Mouse (Mus musculus): Measurements from ENCODE around the gene Ccm2. TPM values are rescaled to one million over a fixed set of nuclear protein-coding genes. Genes with fewer than 3 reads are reported as not detected.

Gene Ccm2
- polyA plus RNA-seq, 1 experiment = 24.8 TPM

- Histone ChIP-seq H3K36me3 (replicated peaks; ENCODE audit: low read length) (peaks cover 96% of the 10 kb centered on the region), H3K9me3 (no peaks in the 10 kb centered on the region), H3K27me3 (replicated peaks) (no peaks in the 10 kb centered on the region), H3K4me1 (peaks cover 65% of the 10 kb centered on the region), H3K4me3 (replicated peaks) (no peak overlapping the region)
- TF ChIP-seq FLI1 (IDR thresholded peaks at IDR 0.05; ENCODE audit: low read length) (no peak), GATA1 (IDR thresholded peaks at IDR 0.05; ENCODE audit: borderline replicate concordance, low read length) (no peak)
These were observed 44.4 kb downstream of the Ccm2 start for GRCm38 (mm10) chr11:6590933-6591675.

DNA sequence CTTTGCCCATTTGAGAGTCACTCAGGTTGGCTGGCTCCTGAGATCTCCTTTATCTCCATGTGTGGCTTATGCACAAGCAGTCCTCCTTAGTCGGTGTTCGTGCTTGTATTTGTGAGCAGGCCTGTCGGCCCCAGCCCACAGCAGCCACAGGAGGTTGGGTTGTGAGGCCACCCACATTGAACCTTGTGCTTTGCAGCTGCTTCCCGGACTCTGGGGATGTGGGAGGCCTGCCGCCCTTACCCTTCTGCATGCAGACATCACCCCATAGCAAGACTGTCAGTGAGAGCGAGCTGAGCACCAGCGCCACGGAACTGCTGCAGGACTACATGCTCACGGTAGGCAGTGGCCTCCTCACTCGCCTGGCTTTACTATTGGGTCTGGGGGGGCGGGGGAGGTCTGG, 46.7 kb downstream of the Ccm2 start:
- peaks cover 98% of the 10 kb centered on the region for H3K36me3 ChIP-seq (replicated peaks; ENCODE audit: low read length)
- no peaks in the 10 kb centered on the region for H3K27me3 ChIP-seq (replicated peaks)
- TF ChIP-seq FLI1 (IDR thresholded peaks at IDR 0.05; ENCODE audit: low read length) (no peak), GATA1 (IDR thresholded peaks at IDR 0.05; ENCODE audit: borderline replicate concordance, low read length) (no peak)
- H3K4me3 ChIP-seq (replicated peaks) = no peak overlapping the region
- H3K4me1 ChIP-seq = peaks cover 52% of the 10 kb centered on the region
- H3K9me3 ChIP-seq = no peaks in the 10 kb centered on the region

DNA sequence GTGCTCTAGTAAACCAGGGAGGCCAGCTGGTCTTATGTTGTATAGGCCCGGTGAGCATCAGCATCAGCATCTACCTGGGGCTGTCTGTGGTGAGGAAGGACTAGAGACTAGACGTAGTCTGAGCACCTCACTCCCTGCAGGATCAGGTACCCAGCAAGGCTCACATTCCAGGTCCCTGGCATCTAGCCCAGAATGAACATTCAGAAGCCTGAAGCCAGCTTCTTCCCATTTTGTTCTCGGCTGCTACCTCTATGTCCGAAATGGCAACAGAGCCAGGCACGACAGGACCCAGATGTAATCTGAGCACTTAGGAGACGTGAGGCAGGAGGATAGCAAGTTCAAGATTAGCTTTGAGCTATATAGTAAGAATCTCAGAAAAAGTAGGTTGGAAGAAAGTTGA, 48.2 kb downstream of the Ccm2 start:
- Histone ChIP-seq H3K4me1 (peaks cover 42% of the 10 kb centered on the region), H3K4me3 (replicated peaks) (no peak overlapping the region), H3K27me3 (replicated peaks) (no peaks in the 10 kb centered on the region), H3K36me3 (replicated peaks; ENCODE audit: low read length) (peaks cover 98% of the 10 kb centered on the region), H3K9me3 (no peaks in the 10 kb centered on the region)
- TF ChIP-seq GATA1 (IDR thresholded peaks at IDR 0.05; ENCODE audit: borderline replicate concordance, low read length) = no peak
- no peak for TF ChIP-seq FLI1 (IDR thresholded peaks at IDR 0.05; ENCODE audit: low read length)

DNA sequence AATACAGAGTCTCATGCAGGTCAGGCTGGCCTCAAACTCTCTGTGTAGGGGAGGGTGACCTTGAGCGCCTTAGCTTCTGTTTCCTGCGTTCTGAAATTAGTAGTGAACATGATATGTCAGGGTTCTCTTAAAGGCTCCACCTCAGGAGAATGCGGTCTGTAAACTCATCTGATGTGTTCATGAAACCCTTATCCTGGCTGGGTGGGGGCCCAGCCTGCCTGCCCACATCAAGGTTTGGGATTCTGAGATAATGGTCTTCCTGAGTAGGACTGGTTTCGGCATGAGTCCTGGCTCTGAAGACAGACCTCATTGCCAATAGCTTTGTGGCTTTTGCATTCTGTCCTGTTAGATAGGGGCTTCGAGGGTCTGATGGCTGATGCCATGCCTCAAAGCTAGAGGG, 48.7 kb downstream of the Ccm2 start:
- TF ChIP-seq GATA1 (IDR thresholded peaks at IDR 0.05; ENCODE audit: borderline replicate concordance, low read length) (no peak), FLI1 (IDR thresholded peaks at IDR 0.05; ENCODE audit: low read length) (no peak)
- H3K4me3 ChIP-seq (replicated peaks) = no peak overlapping the region
- H3K4me1 ChIP-seq = peaks cover 42% of the 10 kb centered on the region
- no peaks in the 10 kb centered on the region for H3K27me3 ChIP-seq (replicated peaks)
- peaks cover 98% of the 10 kb centered on the region for H3K36me3 ChIP-seq (replicated peaks; ENCODE audit: low read length)
- no peaks in the 10 kb centered on the region for H3K9me3 ChIP-seq

DNA sequence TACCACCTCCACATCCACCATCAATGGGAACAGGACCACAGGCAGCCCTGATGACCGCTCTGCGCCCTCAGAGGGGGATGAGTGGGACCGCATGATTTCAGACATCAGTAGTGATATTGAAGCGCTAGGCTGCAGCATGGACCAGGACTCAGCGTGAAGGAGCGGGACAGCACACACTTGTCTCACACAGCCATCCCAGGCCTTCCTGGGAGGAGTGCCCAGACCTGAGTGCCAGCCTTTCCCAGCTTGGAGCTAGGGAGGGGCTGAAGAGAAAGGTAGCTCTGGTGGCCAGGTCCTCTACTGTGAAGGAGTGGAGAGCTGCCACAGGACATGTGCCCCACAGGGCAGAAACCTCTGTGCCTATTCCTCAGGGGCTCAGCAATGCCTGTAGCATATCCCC, 49.5 kb downstream of the Ccm2 start:
- Histone ChIP-seq H3K9me3 (no peaks in the 10 kb centered on the region), H3K4me1 (peaks cover 40% of the 10 kb centered on the region), H3K4me3 (replicated peaks) (no peak overlapping the region), H3K36me3 (replicated peaks; ENCODE audit: low read length) (peaks cover 97% of the 10 kb centered on the region), H3K27me3 (replicated peaks) (no peaks in the 10 kb centered on the region)
- TF ChIP-seq FLI1 (IDR thresholded peaks at IDR 0.05; ENCODE audit: low read length) (no peak), GATA1 (IDR thresholded peaks at IDR 0.05; ENCODE audit: borderline replicate concordance, low read length) (no peak)

DNA sequence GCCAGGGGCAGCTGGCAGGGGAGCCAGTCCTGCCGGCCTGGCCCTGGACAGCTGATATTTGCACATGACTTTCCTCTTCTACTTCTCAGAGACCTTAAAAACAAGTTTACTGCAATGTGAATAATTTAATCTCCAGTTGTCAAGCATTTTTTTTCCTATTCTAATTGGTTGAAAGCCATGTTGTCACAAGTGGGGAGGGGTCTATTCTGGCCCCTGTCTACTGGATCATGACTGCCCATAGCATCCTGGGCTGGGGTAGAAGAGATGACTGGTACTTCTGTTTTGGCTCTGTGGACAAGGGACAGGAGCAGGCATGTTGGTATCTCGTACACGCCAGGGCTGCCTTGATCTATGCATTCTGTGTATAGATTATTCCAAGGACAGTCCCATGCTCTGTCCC, 49.9 kb downstream of the Ccm2 start:
- no peak for TF ChIP-seq FLI1 (IDR thresholded peaks at IDR 0.05; ENCODE audit: low read length)
- no peak for TF ChIP-seq GATA1 (IDR thresholded peaks at IDR 0.05; ENCODE audit: borderline replicate concordance, low read length)
- no peak overlapping the region for H3K4me3 ChIP-seq (replicated peaks)
- H3K36me3 ChIP-seq (replicated peaks; ENCODE audit: low read length) = peaks cover 96% of the 10 kb centered on the region
- no peaks in the 10 kb centered on the region for H3K9me3 ChIP-seq
- H3K27me3 ChIP-seq (replicated peaks) = peaks cover 1% of the 10 kb centered on the region
- H3K4me1 ChIP-seq = peaks cover 41% of the 10 kb centered on the region

DNA sequence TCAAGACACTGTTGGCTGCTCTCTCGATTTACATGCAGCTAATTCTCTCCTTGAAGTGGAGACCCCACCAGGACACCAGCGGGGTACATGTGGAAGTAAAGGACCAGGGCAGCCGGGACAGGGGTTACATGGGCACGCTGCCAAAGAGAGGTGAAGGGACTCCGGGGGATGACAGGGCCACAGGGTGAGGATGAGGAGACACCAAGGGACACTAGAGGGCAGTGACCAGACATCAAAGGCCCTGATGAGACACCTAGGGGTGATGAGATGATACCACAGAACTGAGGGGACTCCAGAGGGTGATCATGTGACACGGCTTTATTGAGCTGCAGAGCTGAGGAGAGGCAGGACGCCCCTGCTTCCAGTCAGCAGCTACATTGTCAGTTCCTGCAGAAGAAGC, 50.8 kb downstream of the Ccm2 start:
- Histone ChIP-seq H3K4me3 (replicated peaks) (no peak overlapping the region), H3K27me3 (replicated peaks) (peaks cover 9% of the 10 kb centered on the region), H3K9me3 (no peaks in the 10 kb centered on the region), H3K4me1 (peaks cover 49% of the 10 kb centered on the region), H3K36me3 (replicated peaks; ENCODE audit: low read length) (peaks cover 90% of the 10 kb centered on the region)
- no peak for TF ChIP-seq FLI1 (IDR thresholded peaks at IDR 0.05; ENCODE audit: low read length)
- no peak for TF ChIP-seq GATA1 (IDR thresholded peaks at IDR 0.05; ENCODE audit: borderline replicate concordance, low read length)

DNA sequence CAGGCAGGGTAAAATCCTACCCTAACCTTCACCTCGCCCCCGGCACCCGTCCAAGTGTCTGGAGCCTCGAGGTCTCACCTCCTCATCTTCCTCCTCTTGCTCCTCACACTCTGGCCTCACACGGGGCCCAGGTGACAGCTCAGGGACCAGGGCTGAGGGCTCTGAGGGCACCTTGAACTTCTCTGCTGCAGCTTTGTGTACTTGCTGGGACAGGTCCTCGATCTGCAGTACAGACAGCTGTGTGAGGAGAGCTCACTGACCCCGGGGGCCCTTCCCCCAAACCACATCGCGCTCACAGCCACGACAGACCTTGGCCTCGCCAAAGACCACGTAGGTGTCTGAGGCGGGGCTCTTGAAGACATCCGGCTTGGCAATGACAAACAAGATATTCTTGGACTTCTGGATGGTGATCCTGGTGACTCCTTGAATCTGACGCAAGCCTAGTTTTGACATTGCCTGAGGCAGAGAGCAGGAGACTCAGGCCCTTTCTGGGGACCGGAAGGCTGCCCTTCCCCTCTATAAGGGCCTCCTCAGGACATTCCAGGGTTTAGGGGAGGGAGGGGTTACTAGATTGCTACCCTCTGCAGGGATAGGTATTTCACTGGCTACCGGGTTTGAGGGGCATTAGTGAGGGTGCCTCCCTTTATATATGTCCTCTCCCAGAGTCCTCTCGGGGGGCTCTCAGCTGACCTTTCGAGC, 51.7 kb downstream of the Ccm2 start:
- TF ChIP-seq GATA1 (IDR thresholded peaks at IDR 0.05; ENCODE audit: borderline replicate concordance, low read length) (no peak), FLI1 (IDR thresholded peaks at IDR 0.05; ENCODE audit: low read length) (no peak)
- peaks cover 17% of the 10 kb centered on the region for H3K27me3 ChIP-seq (replicated peaks)
- no peak overlapping the region for H3K4me3 ChIP-seq (replicated peaks)
- peaks cover 46% of the 10 kb centered on the region for H3K4me1 ChIP-seq
- no peaks in the 10 kb centered on the region for H3K9me3 ChIP-seq
- H3K36me3 ChIP-seq (replicated peaks; ENCODE audit: low read length) = peaks cover 82% of the 10 kb centered on the region

DNA sequence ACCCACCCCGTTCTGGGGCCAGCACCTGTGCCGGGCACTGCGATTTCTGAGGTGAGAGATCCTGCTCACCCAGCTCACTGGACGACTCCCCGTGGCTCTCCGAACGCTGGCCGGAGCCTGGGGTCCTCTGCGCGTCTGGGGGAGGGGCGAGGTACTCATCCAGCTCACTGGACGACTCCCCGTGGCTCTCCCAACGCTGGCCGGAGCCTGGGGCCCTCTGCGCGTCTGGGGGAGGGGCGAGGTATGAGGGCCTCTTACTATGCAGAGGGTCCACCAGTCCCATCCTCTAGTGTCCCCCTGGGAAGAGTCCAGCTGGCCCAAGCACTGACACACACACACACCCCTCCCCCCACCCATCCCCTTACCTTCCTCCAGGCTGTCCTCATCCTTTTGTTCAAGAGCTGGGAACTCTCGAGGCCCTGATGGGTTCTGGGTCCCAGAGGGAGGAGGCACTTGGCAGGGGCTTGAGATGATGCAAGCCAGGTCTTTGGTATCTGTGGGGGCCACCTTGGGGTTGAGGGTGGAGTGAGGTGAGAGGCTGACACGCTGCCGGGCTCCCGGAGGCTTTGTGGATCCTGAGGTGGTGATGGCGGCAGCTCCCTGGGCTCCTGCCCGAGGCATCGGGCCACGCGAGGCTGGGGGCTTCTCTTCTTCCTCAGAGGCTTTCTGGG, 52.5 kb downstream of the Ccm2 start:
- Histone ChIP-seq H3K4me1 (peaks cover 51% of the 10 kb centered on the region), H3K27me3 (replicated peaks) (peaks cover 25% of the 10 kb centered on the region), H3K9me3 (no peaks in the 10 kb centered on the region), H3K4me3 (replicated peaks) (no peak overlapping the region), H3K36me3 (replicated peaks; ENCODE audit: low read length) (peaks cover 74% of the 10 kb centered on the region)
- no peak for TF ChIP-seq GATA1 (IDR thresholded peaks at IDR 0.05; ENCODE audit: borderline replicate concordance, low read length)
- no peak for TF ChIP-seq FLI1 (IDR thresholded peaks at IDR 0.05; ENCODE audit: low read length)

DNA sequence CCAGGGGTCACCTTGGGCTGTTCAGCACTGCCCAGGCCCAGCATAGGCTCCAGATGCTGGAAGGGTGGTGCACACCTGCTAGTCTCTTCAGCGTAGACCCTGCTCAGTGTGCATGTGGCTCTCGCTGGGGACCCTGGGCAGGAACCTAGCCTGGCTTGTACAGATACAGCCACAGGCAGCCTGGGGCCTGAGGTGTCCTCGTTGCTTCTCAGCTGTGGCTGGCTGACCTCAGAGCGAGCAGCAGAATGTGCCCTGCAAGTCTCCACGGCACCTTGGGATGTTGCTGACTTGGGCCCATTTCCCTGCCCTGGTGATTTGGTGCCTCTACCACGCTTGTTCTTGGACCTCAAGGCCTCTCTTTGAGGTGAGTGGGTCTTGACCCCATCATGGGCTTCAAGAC, 53.1 kb downstream of the Ccm2 start:
- Histone ChIP-seq H3K4me3 (replicated peaks) (no peak overlapping the region), H3K4me1 (peaks cover 55% of the 10 kb centered on the region), H3K27me3 (replicated peaks) (peaks cover 32% of the 10 kb centered on the region)

More for the DNA sequence above, 53.1 kb downstream of the Ccm2 start:
- H3K36me3 ChIP-seq (replicated peaks; ENCODE audit: low read length) = peaks cover 68% of the 10 kb centered on the region
- TF ChIP-seq FLI1 (IDR thresholded peaks at IDR 0.05; ENCODE audit: low read length) = no peak
- no peak for TF ChIP-seq GATA1 (IDR thresholded peaks at IDR 0.05; ENCODE audit: borderline replicate concordance, low read length)
- H3K9me3 ChIP-seq = no peaks in the 10 kb centered on the region
